Mouse (Mus musculus): Measurements from ENCODE around the gene Snx3.

DNA sequence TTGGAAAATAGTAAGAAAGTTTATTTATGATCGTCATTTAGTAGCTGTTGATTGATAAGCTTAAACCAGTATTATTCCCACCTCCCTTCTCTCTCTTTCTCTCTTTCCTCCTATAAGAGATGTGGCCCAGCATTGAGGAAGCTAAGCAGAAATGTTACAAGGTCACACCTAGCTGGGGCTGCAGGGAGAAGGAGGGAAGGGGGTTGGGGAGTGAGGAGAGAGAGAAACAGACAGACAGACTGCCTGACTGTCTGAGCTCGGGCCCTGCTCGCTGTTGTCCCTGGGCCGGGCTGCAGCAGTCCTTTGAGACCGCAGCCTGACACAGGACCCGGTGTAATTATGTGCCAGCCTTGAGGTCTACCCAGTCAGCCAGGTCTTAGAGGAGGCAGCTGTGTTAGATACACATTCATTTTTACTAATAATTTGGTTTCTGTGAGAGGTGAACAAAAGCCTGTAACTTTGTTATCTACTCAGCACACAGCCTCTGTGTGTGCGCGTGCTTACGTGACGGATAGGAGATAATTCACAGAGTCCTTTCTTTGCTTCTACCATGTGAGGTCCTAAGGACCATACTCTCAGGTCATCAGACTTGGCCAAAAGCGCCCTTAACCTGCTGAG is 32.1 kb downstream of the Snx3 start:
- TF ChIP-seq CTCF (IDR thresholded peaks at IDR 0.05; ENCODE audit: low read depth): no peak
- no peak for TF ChIP-seq EP300 (IDR thresholded peaks at IDR 0.05; ENCODE audit: low read depth)

Data from heart, postnatal 0 days (tissue).